Mouse (Mus musculus): Measurements from ENCODE around the gene Myl9. TPM values are rescaled to one million over a fixed set of nuclear protein-coding genes. Genes with fewer than 3 reads are reported as not detected.
"Not testable (repeated sequence)": the region's sequence is repeated elsewhere in the genome, so short reads cannot be mapped to it uniquely, and the experiment has no call there.

The Myl9 gene
- polyA plus RNA-seq, 1 experiment from 2014 or later = 122 TPM

- H3K27ac ChIP-seq; H3K4me3 ChIP-seq; H3K27me3 ChIP-seq; H3K4me2 ChIP-seq (replicated peaks); H3K9me3 ChIP-seq (replicated peaks); H3K36me3 ChIP-seq; H3K4me1 ChIP-seq; H3K9ac ChIP-seq; ATAC-seq (ENCODE audit: low FRiP score): not testable (repeated sequence)
- 89% methylated on average over 6 of the region's 6 CpGs for WGBS
Observed at GRCm38 (mm10) chr2:156825128-156825527, 49.9 kb downstream of the Myl9 start.

Other genes with a start within 250 kb of the Myl9 start
- gene Aar2, start 227.8 kb upstream of the Myl9 start, polyA plus RNA-seq (2016; fragmentation: Nextera tagmentation; extraction: Ambion mirVana) = 43.6 and 48.9 TPM in 2 replicates
- 202 and 215 TPM in 2 replicates for gene Dlgap4, start 161.7 kb upstream of the Myl9 start, polyA plus RNA-seq (2016; fragmentation: Nextera tagmentation; extraction: Ambion mirVana)
- 60.1 and 64.4 TPM in 2 replicates for gene Tgif2, start 64.6 kb downstream of the Myl9 start, polyA plus RNA-seq (2016; fragmentation: Nextera tagmentation; extraction: Ambion mirVana)
- gene 4930518I15Rik, start 82.5 kb downstream of the Myl9 start, polyA plus RNA-seq (2016; fragmentation: Nextera tagmentation; extraction: Ambion mirVana) = 10.0 and 10.7 TPM in 2 replicates
- gene Rab5if, start 87.7 kb downstream of the Myl9 start, polyA plus RNA-seq (2016; fragmentation: Nextera tagmentation; extraction: Ambion mirVana) = 170 and 175 TPM in 2 replicates
- gene Sla2, start 111.8 kb downstream of the Myl9 start, polyA plus RNA-seq (2016; fragmentation: Nextera tagmentation; extraction: Ambion mirVana) = 0.23 and 0.34 TPM in 2 replicates
- gene Ndrg3, start 216.6 kb downstream of the Myl9 start, polyA plus RNA-seq (2016; fragmentation: Nextera tagmentation; extraction: Ambion mirVana) = 55.6 and 58.7 TPM in 2 replicates
- gene Dsn1, start 231.7 kb downstream of the Myl9 start, polyA plus RNA-seq (2016; fragmentation: Nextera tagmentation; extraction: Ambion mirVana) = 35.1 and 36.5 TPM in 2 replicates